Mouse (Mus musculus) thymus, postnatal 14 days (tissue): Measurements from ENCODE around the gene Palm2.

Source experiments
- DNase-seq: peaks from one replicate; pipeline ENCODE4 v3.0.0; 2021

Gene Palm2

DNA sequence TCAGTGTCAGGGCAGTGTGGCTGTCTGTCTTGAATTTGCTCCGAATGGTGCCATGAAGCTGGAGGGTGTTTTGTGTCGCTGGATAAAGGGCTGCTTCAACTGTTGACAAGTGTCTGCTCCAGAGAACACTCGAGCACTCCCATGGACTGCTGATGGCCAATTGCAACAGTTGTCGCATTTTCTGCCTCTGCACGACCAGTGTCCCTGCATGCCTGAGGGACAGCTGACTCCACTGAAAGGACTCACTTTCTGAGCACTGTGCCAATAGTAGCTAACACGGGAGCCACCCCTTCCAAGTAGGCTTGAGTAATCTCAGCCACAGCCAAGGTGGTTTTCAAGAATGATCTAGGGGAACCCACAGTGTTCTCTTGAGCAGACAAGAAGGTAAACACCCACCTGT is 135.7 kb downstream of the Palm2 start:
- DNase-seq = no peak

DNA sequence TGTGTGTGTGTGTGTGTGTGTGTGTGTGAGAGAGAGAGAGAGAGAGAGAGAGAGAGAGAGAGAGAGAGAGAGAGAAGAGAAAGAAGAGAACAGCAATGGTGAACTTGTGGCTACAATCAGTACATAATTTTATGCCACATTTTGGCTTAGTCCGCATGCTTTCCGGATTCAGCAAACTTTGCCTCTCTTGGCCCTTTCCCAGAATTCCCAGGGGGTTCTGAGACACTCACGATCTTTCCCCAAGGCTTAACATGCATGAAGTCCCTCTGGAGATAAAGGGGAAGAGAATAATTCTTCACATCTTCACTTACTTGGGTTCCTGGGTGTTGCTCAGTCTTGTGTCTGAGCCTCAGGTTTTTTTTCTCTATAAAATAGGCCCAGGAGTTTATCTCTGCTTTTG is 136.2 kb downstream of the Palm2 start:
- DNase-seq = no peak

DNA sequence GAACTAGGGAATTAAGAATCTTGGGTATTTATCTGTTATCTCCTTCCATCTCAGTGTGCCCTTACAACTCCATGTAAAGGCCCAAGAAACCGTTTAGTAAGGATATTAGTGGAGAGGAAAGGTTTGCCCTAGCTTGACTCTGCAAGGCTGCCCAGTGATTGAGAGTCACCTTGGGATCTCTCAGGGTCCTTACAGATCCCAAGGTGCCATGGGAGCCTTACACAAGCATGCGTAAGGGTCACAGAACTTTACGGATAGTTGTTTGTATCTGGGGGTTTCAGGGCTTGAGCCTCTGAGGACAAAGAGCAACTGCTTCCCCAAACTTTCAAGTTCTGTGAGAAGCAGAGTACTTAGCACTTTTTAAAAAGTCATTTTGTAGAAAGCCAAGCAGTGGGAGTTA is 140.1 kb downstream of the Palm2 start:
- no peak for DNase-seq

DNA sequence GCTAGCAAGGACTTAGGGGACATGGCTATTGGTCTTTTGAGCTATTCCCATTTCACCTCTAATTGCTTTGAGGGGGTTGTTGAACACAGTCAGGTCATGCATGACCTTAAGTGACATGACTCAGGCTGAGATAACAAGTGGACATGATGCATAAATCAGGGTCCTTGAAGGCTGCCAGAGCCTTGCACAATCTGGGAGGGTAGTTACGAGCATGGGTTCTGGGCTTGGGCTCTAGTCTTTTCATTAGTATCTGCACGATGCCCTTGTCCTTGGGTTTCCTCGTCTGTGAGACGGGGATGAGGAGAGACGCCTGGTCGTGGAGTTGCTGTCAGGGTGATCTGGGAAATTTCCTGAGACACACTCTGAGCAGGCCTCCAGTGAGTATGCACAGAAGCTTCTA is 140.6 kb downstream of the Palm2 start:
- DNase-seq = no peak

DNA sequence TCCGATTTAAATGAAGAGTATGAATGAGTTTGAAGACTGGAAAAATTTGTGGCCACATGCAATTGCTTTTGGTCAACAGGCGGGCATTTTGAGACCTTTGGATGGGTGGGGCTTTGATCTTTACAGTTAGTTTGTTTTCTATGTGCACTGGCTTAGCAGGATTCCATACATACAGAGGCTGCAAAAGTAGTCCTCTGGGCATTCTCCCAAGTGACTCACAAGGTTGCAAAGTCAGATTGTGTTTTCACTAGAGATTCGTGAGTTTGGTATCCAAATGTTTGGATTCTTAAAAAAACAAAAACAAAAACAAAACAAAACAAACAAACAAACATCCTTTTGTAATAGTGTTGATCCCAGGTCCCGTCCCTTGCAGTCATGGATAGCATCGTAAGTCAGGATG is 141.6 kb downstream of the Palm2 start:
- DNase-seq = no peak

DNA sequence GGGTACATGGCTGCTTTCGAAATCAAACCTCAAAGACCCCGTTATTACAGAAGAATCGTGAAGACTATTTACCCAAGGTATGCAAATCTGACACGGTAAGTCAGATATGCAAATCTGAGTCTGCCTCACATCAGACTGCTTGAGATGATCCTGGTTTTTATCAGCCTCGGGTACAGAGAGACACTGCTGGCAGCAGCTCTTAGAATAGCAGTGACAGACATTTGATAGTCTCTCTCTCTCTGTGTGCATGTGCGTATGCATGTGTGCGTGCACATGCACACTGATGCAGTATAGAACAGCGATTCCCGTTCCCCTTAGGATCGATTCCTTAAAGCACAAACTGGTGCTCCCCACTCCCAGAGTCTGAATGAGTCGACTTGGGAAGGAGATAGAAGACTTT is 142.0 kb downstream of the Palm2 start:
- DNase-seq = no peak

DNA sequence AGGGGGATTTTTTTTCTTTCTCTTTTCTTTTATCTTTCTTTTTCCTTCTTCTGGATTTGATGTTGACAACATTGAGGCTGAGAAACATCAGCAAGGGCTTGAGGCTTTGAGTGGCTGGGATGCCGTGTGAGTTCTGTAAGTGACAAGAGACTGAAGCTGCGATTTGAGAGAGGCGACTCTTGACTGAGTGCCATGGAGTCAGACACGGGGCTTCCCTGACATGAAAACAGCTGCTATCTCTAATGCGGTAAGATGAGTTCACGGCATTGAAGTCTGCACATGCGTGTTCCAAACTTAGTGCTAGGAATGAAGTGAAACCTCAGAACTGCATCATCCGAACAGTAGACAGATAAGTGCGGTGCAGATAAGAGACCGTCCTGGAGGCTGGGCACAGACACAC is 145.6 kb downstream of the Palm2 start:
- DNase-seq = no peak

DNA sequence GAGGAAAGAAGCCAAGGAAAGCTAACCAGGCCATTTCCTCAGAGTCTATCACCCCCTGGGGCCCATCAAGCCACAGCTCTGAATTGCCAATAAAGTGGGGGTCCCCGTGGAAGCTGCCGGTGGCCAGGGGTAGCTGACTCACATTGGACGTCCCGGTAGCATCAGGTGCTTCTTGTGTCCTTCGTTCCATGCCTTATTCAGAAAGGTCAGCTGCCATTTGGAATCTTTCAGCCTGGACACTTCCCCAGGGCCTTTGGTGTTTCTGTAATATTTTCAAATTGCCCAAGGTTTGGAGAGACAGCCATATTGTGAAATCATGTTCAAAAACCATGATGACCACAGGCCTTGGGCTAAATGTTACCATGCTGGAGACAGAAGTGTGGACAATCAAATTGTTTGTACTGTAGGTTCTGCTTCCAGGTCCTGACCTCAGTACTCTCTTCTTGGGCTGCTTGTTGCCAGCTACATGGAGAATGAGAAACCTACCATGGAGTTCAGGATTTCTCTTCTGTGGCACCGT is 151.3 kb downstream of the Palm2 start:
- DNase-seq = no peak

DNA sequence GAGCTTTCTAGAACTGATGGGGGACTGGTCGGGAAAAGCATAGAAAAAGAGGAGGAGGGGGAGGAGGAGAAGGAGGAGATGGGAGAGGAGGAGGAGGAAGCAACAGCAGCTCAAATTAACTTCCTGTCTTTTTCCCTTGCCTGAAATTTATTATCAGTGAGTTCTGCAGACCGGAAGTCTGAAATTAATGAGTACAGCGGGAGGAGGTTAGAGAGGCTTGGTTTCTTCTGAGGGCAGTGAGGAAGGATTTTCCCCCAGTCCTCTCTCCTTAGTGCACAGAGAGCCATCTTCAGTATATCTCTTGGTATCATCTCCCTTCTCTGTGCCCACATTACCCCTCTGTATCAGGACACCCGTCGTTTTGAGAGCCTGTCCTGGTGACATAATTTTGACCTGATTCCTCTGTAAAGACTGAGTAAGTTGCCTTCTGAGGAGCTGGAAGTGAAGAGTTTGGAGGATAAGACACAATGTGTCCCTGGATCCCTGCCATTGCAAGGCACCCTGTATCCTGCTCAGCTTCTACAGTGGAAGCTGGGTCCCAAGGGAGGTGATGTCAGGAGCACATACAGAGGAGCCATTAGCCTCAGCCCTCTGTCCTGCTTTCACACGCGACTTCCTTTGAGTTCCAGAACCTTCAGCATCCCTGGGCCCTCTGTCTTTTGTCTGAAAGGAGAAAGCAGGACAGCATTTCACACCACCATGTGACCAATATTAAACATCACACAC is 153.0 kb downstream of the Palm2 start:
- DNase-seq = no peak

DNA sequence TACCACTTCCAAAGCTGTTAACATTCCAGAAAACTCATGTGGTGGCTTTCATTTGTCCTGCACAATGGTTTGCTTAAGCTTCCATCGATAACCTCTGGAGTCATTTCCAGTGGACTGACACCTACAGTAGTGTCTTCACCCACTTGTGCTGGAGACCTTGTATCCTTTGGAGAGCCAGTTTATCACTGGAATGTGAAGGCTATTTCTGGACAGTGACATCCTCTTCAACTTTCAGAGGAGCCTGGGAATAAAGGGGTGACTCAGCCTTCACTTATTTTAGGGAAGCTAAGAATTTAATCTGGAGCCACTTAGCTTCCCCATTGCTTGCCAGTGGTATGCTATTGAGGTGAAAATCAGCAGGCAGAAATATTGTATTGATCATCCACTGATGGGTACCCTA is 154.3 kb downstream of the Palm2 start:
- no peak for DNase-seq

DNA sequence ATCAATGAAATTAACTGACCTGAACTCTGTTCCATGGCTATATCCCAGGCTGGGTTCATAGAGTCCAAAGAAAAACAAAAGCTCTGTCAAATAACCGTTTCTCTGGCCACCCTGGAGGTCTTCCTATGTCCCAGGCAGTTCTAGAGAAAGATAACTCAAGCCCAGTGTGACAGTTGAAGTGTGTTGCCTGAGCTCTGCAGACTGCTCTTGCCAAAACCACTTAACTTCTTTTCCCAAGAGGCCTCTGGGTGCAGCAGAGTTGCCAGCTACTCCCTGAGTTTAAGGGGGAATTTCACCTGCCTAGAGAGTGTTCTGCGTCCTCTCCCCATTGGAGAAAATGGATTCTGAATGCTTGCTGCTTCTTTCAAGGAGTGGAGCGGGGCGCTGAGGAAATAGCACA is 158.7 kb downstream of the Palm2 start:
- no peak for DNase-seq

DNA sequence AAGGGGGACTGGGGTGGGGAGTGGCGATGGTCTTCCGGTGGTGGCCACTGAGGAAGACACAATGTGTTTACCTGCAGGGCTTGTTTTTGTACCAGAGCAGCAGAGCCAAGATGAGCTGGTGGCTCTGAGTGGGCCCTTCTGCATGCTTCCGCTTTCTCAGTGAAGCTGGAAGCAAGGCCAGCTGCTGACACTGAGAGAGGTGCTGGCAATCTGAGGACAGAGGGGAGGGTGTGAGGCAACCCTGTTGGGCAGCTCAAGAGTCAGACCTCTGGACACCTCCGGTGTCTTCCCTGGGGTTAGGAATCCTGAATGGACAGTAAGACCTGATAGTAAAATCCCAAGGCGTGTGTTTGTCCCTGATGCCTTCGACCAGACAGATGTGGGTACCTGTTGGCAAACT is 165.9 kb downstream of the Palm2 start:
- no peak for DNase-seq

DNA sequence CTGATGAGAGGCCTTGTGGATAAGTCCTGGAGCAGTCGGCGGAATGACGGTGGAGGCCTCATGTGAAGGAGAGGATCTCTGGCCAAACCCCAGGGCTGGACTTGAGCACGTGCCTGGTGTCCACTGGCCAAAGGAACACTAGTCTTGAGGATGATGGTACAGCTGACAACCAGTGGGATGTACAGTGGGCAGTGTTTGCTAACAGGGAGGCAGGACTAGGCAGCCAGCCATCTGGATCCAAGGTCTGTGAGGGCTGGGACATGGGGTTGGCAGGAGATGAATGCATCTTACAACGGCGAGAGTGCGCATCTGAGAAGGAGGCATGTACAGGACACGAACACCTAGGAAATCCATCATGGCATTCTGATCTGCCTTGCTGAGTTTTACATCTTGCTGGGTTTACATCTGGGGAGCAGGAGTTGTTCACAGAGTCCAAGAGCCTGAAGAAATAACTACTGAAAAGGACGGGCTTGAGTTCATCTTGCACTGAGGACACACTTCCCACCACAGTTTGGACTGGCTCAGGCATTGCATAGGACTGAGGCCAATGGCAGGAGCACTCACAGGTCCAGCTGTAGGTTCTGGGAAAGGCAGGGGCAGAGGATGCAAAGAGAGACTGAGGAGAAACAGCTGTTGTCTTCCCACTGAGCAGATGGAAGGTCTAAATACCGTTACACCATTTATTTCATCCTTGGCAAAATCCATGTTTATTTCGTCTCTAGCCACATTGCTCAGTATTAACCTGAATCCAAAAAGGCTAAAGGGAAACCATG is 166.8 kb downstream of the Palm2 start:
- DNase-seq = no peak

DNA sequence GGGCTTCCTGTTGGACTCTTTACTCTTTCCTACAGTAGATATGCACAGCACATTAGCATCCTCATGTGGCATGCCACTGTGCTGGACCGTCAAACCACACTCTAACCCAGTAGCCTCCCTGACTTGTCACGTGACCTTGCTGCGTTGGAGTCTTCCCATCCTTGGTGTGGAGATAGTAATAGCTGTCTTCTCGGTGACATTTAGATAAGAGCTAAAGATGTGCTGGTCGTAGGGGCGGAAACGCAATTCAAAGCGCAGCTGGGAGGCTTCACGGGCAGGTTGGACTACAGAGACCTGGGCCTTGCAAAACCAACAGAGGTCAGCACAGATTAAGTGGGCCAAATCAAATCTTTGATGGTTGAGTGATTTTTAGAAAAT is 167.4 kb downstream of the Palm2 start:
- DNase-seq = no peak

DNA sequence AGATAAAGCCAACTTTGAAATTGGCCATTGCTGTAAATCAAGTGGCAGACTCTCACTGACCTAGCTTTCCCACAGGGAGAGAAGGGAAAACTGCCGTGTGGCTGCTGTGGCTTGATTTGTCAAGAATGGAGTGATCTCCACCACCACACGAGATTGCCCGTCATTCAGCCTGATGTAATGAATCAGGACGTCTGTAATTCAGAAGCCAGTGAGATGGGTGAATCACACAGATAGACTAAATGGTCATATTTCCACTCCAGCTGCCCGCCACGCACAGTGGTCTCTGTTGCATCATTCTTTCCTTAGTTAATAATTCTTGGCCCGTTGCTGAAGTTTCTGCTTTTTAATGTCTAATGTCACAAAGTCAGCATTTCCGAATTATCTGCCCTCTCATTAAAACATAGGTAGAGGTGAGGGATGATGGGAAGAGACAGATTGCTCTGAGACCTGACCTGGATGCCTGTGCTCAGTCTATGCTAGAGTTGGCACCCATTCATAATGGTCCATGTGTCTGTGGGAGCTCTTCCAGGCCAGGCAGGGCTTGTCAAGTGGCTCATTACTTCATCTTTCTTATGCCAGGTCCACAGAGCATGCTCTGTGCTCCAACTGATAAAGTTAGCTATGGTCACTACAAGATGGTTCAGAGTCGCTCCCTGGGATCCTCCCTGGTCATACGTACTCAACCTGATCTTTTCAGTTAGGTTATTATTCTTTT is 168.0 kb downstream of the Palm2 start:
- DNase-seq = no peak

DNA sequence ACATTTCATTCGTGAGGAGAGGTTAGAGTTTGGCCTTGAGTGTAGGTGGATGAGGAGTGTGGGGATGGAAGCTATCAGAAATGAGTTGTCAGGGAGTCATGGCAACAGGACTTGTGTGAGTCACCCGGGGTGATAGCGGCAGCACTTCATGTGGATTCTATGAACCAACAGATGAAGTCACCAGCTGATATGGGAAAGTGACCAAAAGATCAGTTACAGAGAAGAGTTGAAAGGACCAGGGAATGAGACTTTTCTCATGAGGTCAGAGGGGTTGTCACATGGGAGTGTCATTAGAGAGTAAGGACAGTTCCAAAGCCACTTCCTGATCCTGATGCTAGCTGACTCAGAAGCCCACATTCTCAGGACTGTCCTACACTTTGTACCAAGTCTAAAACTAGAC is 172.2 kb downstream of the Palm2 start:
- no peak for DNase-seq

DNA sequence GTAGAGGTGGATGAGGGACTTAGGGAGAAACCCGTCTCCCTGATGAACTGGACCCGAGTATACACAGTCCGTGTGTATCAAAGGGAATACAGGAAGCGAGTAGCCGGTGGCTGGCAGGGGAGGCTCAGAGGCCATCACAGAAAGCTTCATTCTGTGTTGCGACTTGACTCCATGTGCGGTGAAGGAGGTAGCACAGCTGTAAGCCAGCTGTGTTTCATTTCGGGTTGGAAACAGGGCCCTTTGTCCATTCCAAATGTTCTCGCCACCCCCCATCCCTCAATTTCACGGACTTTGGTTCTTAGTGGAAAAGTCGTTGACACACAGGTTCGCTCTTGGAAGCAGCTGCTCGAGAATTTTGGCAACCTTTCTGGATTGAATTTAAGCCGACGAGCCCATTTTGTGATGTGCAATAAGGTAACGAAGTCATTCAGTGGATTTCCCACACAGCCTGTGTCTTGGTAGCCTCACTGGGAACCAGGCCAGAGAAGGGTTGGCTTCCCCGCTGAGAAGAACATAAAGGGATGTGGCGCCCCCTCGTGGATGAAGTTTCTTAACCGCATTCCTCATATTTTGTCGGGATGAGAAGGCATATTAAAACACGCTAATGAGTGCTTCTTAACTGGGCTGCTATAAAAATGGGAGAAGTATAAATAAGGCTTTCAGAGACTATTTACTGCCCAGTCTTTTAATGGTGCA is 173.3 kb downstream of the Palm2 start:
- peak; percentile 64 for DNase-seq

DNA sequence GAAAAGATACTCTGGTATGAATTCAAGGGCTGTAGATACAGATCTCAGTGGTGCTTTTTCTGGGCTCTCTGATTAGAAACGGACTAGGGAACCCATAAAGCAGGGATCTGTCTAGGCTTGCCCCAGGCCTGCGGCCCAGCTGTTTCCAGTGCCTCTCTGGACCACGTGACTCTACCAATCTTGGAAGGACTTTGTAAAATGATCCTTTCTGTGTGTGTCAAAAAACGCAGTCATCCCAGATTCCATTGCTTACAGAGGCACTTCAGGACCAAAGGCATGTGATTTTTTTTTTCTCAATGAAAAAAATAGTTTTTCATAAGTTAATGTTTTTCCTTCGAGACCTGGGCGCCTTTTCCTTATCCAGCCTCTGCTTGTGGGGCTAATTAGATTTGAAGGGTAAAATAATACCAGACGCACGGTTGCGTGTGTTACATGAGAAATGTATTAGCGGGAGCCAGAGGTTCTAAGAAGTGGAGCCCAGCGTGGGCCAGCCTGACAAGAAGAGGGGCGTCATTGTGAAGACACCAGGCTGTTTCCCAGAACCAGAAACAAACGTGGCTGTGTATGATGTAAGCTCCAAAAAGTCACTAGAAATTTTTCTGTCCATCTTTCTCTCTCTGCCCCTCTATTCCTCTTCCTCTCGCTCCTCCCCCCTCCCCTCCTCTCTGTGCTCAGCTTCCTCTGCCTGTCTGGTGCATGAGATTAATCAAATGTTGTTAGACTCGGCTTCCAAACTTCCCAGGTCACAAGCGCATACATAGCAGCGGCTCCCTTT is 177.4 kb downstream of the Palm2 start:
- no peak for DNase-seq

DNA sequence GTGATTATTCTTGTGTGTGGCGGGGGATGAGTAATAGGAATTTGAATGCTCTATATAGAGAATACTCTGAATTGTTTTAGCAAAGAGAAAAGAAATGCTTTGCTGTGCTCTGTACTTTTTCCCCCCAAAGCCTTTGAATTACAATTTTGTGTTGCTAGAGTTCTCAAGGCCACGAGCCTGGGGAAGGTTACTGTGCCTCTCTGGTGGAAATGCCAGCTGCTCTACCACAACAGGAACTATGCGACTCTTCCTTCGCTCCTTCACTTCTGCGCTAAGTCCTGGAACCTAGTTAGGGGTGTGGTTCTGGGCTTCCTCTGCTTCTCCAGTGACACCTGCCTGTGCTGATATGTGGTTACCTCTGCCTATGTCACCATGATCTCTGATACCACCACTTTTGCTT is 178.7 kb downstream of the Palm2 start:
- DNase-seq = peak; percentile 7

DNA sequence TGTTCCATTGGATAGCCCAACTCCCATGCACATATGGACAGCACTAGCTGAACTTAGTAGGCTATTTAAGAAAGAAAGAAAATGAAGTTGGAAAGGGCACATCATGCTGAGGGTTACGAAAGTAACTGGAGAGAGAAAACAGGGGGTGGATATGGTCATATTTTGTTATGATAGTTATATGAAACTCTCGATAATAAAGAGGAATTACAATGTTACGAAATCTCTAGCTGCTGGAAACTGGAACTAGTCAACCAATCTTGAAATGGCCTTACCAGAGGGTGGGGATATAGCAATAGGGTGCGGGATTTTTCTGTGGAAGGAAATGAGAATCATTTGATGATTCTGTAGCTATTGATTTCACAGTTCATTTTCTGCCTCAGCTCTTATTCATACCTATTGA is 180.6 kb downstream of the Palm2 start:
- DNase-seq = no peak

DNA sequence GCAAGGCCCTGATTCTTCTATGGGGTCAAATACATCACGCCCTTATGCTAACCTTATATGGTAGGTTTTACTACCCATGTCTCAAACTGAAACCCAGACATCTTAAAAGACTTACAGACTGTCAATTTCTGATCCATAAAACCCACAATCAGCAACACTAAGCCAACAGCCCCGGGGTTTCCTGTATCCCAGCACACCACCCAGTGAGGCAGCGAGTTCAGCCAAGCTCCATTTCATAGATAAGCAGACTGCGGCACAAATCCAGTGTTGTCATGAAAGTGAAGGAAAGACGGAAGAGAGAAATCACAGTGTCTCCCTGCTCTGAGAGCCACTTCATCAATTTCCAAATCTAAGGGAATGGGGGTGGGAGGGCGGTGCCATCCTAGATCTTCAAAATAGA is 184.7 kb downstream of the Palm2 start:
- no peak for DNase-seq

DNA sequence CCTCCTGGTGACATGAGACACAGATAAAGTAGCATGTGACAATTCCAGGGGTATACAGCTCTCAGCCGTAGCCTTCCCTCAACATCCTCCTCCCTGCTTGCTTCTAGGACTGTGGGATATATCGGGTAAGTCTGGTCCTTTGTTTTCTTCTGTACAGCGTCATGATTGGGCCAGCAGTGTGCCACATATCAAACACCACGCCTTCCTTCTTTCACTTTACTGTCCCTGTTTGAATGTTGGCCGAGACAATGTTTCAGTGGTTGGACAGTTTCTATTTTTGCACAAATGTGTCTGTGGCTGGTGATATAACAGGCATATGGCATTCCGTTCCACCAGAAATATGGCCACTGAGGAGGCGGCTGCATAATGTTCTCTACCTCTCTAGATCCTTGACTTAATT is 188.8 kb downstream of the Palm2 start:
- no peak for DNase-seq

DNA sequence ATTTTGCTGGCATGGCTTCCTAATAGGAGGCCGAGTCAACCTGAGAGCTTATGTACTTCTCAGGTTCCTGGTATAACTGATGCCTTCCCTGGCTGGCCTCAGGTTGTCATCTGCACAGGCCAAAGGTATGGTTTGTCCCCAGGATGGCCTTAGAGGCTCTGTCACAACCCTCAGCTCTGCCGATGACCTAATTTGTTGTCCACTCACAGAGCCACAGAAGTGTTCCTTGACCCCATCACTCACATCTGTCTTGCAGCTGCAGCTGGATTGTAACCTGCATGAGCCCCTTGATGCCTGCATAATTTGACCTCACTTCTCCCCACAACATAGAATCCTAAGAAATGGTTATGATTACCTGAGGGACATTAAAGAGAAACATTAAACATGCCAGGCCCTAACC is 190.8 kb downstream of the Palm2 start:
- DNase-seq = no peak
